Comparison of ENCODE assay signal across 23 mouse cellular contexts in the genomic region with DNA sequence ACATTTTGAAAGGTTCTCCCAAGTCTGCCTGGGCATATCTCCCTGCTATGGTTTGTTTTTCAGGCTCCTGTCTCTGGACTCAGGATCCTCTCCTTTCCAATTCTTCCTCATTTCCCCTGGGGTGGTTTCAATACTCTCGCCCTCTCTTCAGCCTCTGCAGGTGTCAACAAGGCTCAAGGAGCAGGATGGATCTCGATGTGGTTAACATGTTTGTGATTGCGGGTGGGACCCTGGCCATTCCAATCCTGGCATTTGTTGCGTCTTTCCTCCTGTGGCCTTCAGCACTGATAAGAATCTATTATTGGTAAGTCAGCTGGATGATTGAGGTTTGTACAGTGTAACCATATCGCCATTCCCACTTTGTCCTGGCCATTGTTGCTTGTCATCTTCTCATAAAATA. TPM values are rescaled to one million over a fixed set of nuclear protein-coding genes. Genes with fewer than 3 reads are reported as not detected.
DNase-seq lines count a peak whose midpoint lies in the region; TF ChIP-seq lines count a peak whose summit lies in the region.
"Had no signal": no experiment of that assay in that cellular context is flagged by ENCODE, and none has a peak within 500 bp of the region (broad histone marks: within the 10 kb centered on the region; RNA-seq: fewer than 3 reads in every experiment).

No protein-coding gene starts in this region.

- H3K4me2 ChIP-seq in myocyte (ENCODE audit: low read depth), result no peak overlapping the region
- H3K4me2 ChIP-seq: embryonic facial prominence, embryonic 12.5 days; forebrain, embryonic 13.5 days; forebrain, embryonic 15.5 days had no signal

- no peak for TF ChIP-seq POLR2A in myocyte (IDR thresholded peaks at IDR 0.05; ENCODE audit: insufficient read length, low read depth)

- H3K27ac ChIP-seq in heart, embryonic 10.5 days, result no peak overlapping the region
- H3K27ac ChIP-seq in left cerebral cortex, adult 2 months, result peak overlapping the region; percentile 8; the same call in 1 of the 2 replicates
- H3K27ac ChIP-seq: embryonic facial prominence, embryonic 10.5 days; embryonic facial prominence, embryonic 12.5 days; forebrain, embryonic 13.5 days; forebrain, embryonic 15.5 days had no signal

- 81% methylated on average over 5 of the region's 5 CpGs for WGBS in heart, embryonic 10.5 days

- intact Hi-C loops in heart, postnatal 14 days (cut with DNase I), result no loop called here
- intact Hi-C loops in left cerebral cortex, adult 2 months (cut with DNase I), result no loop called here
- intact Hi-C loops in left cerebral cortex, postnatal 14 days (cut with DNase I), result no loop called here

- no peaks in the 10 kb centered on the region for H3K36me3 ChIP-seq in heart, embryonic 10.5 days
- no peaks in the 10 kb centered on the region for H3K36me3 ChIP-seq in myocyte (ENCODE audit: control insufficient read depth, insufficient read depth)
- H3K36me3 ChIP-seq: embryonic facial prominence, embryonic 10.5 days; embryonic facial prominence, embryonic 12.5 days; forebrain, embryonic 15.5 days; G1E had no signal

- peak; percentile 18 for DNase-seq in cerebellum, adult 9-10 months
- no peak for DNase-seq in cerebellum, postnatal 36 days
- peak; percentile 63 for DNase-seq in heart, embryonic 10.5 days (ENCODE audit: low spot score)
- DNase-seq in heart, postnatal 14 days, result no peak
- DNase-seq in left cerebral cortex, adult 2 months (ENCODE audit: extremely low spot score in 1 of 2, low spot score in 2 of 2), result no peak
- no peak for DNase-seq in left cerebral cortex, postnatal 14 days (ENCODE audit: low spot score in 2 of 2)
- DNase-seq: adrenal gland, adult 8-10 months; adrenal gland, postnatal 14 days; adrenal gland, postnatal 36 days; B cell, adult 2 months; cerebellum, adult 11-12 months; cerebellum, adult 2 months; cerebellum, adult 9-11 months; cerebellum, postnatal 14 days had no signal

- no peak overlapping the region for H3ac ChIP-seq in myocyte (ENCODE audit: control insufficient read depth, insufficient read length)

- H3K4me3 ChIP-seq in heart, embryonic 10.5 days, result no peak overlapping the region
- H3K4me3 ChIP-seq in left cerebral cortex, adult 2 months, result no peak overlapping the region
- H3K4me3 ChIP-seq in myocyte, result no peak overlapping the region
- H3K4me3 ChIP-seq: embryonic facial prominence, embryonic 10.5 days; embryonic facial prominence, embryonic 12.5 days; forebrain, embryonic 13.5 days; forebrain, embryonic 15.5 days had no signal

- no peaks in the 10 kb centered on the region for H3K79me2 ChIP-seq in myocyte (ENCODE audit: control insufficient read depth, insufficient read depth)

- no peak for TF ChIP-seq CTCF in left cerebral cortex, adult 2 months (IDR thresholded peaks at IDR 0.05)

- H3K27me3 ChIP-seq in heart, embryonic 10.5 days (ENCODE audit: insufficient read depth, poor library complexity, severe bottlenecking), result no peaks in the 10 kb centered on the region
- no peaks in the 10 kb centered on the region for H3K27me3 ChIP-seq in myocyte (ENCODE audit: control insufficient read depth, insufficient read depth, insufficient read length)
- H3K27me3 ChIP-seq: CH12.LX; embryonic facial prominence, embryonic 12.5 days; forebrain, embryonic 13.5 days; forebrain, embryonic 15.5 days; Patski had no signal

- H3K9me3 ChIP-seq in heart, embryonic 10.5 days, result no peaks in the 10 kb centered on the region
- H3K9me3 ChIP-seq: embryonic facial prominence, embryonic 10.5 days; embryonic facial prominence, embryonic 12.5 days; forebrain, embryonic 13.5 days; forebrain, embryonic 15.5 days; G1E had no signal

- peaks cover 11% of the 10 kb centered on the region; the same call in 1 of the 2 replicates for H3K4me1 ChIP-seq in heart, embryonic 10.5 days
- H3K4me1 ChIP-seq: embryonic facial prominence, embryonic 12.5 days had no signal

TF ChIP-seq in myocyte, 11 proteins besides CTCF, POLR2A, EP300 and RAD21:
- TF ChIP-seq CEBPB (IDR thresholded peaks at IDR 0.05; ENCODE audit: insufficient read depth, poor library complexity, severe bottlenecking) (no peak), TCF12 (IDR thresholded peaks at IDR 0.05; ENCODE audit: insufficient read depth, poor library complexity, severe bottlenecking) (peak; percentile 13), MYOG (IDR thresholded peaks at IDR 0.05; ENCODE audit: control insufficient read depth in 1 of 3, insufficient read depth in 1 of 3, insufficient read length in 2 of 3, low read depth in 2 of 3) (peak in 1 of 3 experiments; percentile 67), MAX (IDR thresholded peaks at IDR 0.05; ENCODE audit: low read depth) (no peak), MYOD1 (IDR thresholded peaks at IDR 0.05; ENCODE audit: control insufficient read depth in 1 of 3, insufficient read length in 2 of 3, low read depth in 2 of 3) (peak in 1 of 3 experiments; percentile 27)
TF ChIP-seq in myocyte: peak in this region for 3.

RNA-seq across cellular contexts. Expression of a gene that starts 25.4 kb away (rescaled TPM):
- polyA plus RNA-seq in heart, embryonic 10.5 days (2016; fragmentation: Nextera tagmentation; extraction: Ambion mirVana), result 9.2 and 16.0 TPM in 2 replicates
- 1 to 10 TPM; 7.6 to 8.8 TPM for total RNA-seq in heart, postnatal 14 days (2021)
- 10 to 100 TPM; 69.2 to 78.7 TPM for total RNA-seq in left cerebral cortex, adult 2 months (2021)
- 10 to 100 TPM; 64.7 to 70.0 TPM for total RNA-seq in left cerebral cortex, postnatal 14 days (2021)
- polyA plus RNA-seq in myocyte (2012; fragmentation: generic; extraction: Trizol), result 10.5 TPM
- total RNA-seq: G1E had no signal
- polyA plus RNA-seq: G1E had no signal

RNA-seq across cellular contexts. Expression of a gene that starts 33.7 kb away (rescaled TPM):
- not detected in 2 replicates for polyA plus RNA-seq in heart, embryonic 10.5 days (2016; fragmentation: Nextera tagmentation; extraction: Ambion mirVana)
- total RNA-seq in heart, postnatal 14 days (2021), result under 1 TPM in 1 of 2 experiments, not detected in 1; 0.27 TPM
- total RNA-seq in left cerebral cortex, adult 2 months (2021), result under 1 TPM in 1 of 2 experiments, not detected in 1; 0.07 TPM
- total RNA-seq in left cerebral cortex, postnatal 14 days (2021), result not detected
- polyA plus RNA-seq in myocyte (2012; fragmentation: generic; extraction: Trizol), result 0.86 TPM
- polyA plus RNA-seq: forebrain, embryonic 11.5 days; G1E had no signal

RNA-seq across cellular contexts. Expression of a gene that starts 52.1 kb away (rescaled TPM):
- polyA plus RNA-seq in heart, embryonic 10.5 days (2016; fragmentation: Nextera tagmentation; extraction: Ambion mirVana), result 40.9 and 43.5 TPM in 2 replicates
- total RNA-seq in heart, postnatal 14 days (2021), result 10 to 100 TPM; 25.5 to 28.5 TPM
- 10 to 100 TPM; 32.7 to 40.2 TPM for total RNA-seq in left cerebral cortex, adult 2 months (2021)
- total RNA-seq in left cerebral cortex, postnatal 14 days (2021), result 10 to 100 TPM; 28.0 to 28.9 TPM
- 22.2 TPM for polyA plus RNA-seq in myocyte (2012; fragmentation: generic; extraction: Trizol)

Comparison
In these comparisons a context has a peak if more than half of its experiments do, and no peak if none do; other contexts are left out.
1. DNase-seq: peak in cerebellum, adult 9-10 months (single experiment) and heart, embryonic 10.5 days (single experiment); none in cerebellum, postnatal 36 days (0 of 2), heart, postnatal 14 days (0 of 2), left cerebral cortex, adult 2 months (0 of 2) and left cerebral cortex, postnatal 14 days (0 of 2).
2. RNA of a gene that starts 25.4 kb away (total RNA-seq): 69.2 to 78.7 TPM in left cerebral cortex, adult 2 months and 64.7 to 70.0 TPM in left cerebral cortex, postnatal 14 days; 7.6 to 8.8 TPM in heart, postnatal 14 days; every median in the first group is over 4 times any median in the second.